Mouse (Mus musculus) liver, embryonic 14.5 days (tissue): ENCODE results near the gene Dctn2. TPM values are rescaled to one million over a fixed set of nuclear protein-coding genes. Genes with fewer than 3 reads are reported as not detected.
A peak's percentile ranks its signal among the peaks of the same experiment; 100 is the strongest.

Experiments
- ATAC-seq: fragments of 200-750 bp; cut with Nextera tagmentation; 2 replicates; pipeline ENCODE4 v1.8.0; 2017; ENCODE audit warnings: moderate number of reproducible peaks, mild to moderate bottlenecking, moderate library complexity; ENCODE audit not compliant: insufficient read depth
- DNase-seq, 3 experiments: peaks; one replicate each; pipeline ENCODE4 v3.0.0-alpha.2; 2012 to 2013; ENCODE audit warnings: low read depth in 3 of 3, low spot score in 3 of 3
- H3K27ac ChIP-seq: fragments of 300-500 bp; sonication (generic); 2 replicates; pipeline ENCODE4 v1.5.1; 2014; ENCODE audit warnings: moderate library complexity, mild to moderate bottlenecking, control low read depth, inconsistent platforms
- H3K27me3 ChIP-seq: fragments of 300-500 bp; sonication (generic); 2 replicates; pipeline ENCODE4 v1.6.1; 2014; ENCODE audit warnings: mild to moderate bottlenecking, low read length, moderate library complexity; ENCODE audit not compliant: control insufficient read depth, insufficient read depth
- H3K36me3 ChIP-seq: fragments of 300-500 bp; sonication (generic); replicated peaks from 2 replicates; pipeline ENCODE4 v1.6.1; 2014; ENCODE audit warnings: low read depth; ENCODE audit not compliant: control insufficient read depth, insufficient read depth
- H3K4me1 ChIP-seq, 2 experiments: fragments of 200-500 bp in 1 of 2; fragments of 300-500 bp in 1 of 2; sonication (generic) in 1 of 2; replicated peaks; 2 replicates each; pipeline ENCODE4 v1.6.1; 2012 to 2014; ENCODE audit warnings: antibody characterized with exemption in 1 of 2, inconsistent platforms in 1 of 2, low read length in 1 of 2; ENCODE audit not compliant: control insufficient read depth in 2 of 2, insufficient read depth in 2 of 2
- H3K4me2 ChIP-seq: fragments of 300-500 bp; sonication (generic); 2 replicates; pipeline ENCODE4 v1.6.1; 2014; ENCODE audit warnings: low read depth, mild to moderate bottlenecking, control low read depth, moderate library complexity
- H3K4me3 ChIP-seq, 2 experiments: fragments of 200-500 bp in 1 of 2; fragments of 300-500 bp in 1 of 2; sonication (generic) in 1 of 2; 2 replicates each; pipeline ENCODE4 v1.5.1; 2012 to 2014; ENCODE audit warnings: low read depth in 2 of 2, low read length in 2 of 2, mild to moderate bottlenecking in 2 of 2, control low read depth in 1 of 2, inconsistent platforms in 1 of 2, moderate library complexity in 1 of 2; ENCODE audit not compliant: insufficient read depth in 1 of 2
- H3K9ac ChIP-seq: fragments of 300-500 bp; sonication (generic); replicated peaks from 2 replicates; pipeline ENCODE4 v1.6.1; 2014; ENCODE audit warnings: mild to moderate bottlenecking, control low read depth, moderate library complexity
- H3K9me3 ChIP-seq: fragments of 300-500 bp; sonication (generic); 2 replicates; pipeline ENCODE4 v1.6.1; 2016; ENCODE audit warnings: low read length, mixed read lengths; ENCODE audit not compliant: control insufficient read depth
- CTCF ChIP-seq: IDR thresholded peaks from 2 replicates; pipeline ENCODE4 v1.5.1; 2016; ENCODE audit warnings: antibody characterized with exemption, low read depth, control low read depth
- EP300 ChIP-seq: IDR thresholded peaks from 2 replicates; pipeline ENCODE4 v1.6.1; 2016; ENCODE audit warnings: antibody characterized with exemption, low read depth
- WGBS: fragments of 180-500 bp; shearing (Covaris S2); extraction: QIAGEN DNeasy Blood & Tissue Kit; methylation state at CpG from one replicate; pipeline ENCODE4 v1.1.7; 2014; ENCODE audit not compliant: insufficient replicate concordance; 5-methylcytosine and 5-hydroxymethylcytosine counted together
- polyA plus RNA-seq, 2 experiments: library from polyadenylated mRNA; depleted of rRNA in 1 of 2; stranded (reverse) in 1 of 2; unstranded in 1 of 2; fragments of >200 nt; fragmentation: Nextera tagmentation in 1 of 2; extraction: Ambion mirVana in 1 of 2; gene quantifications; 2 replicates each; pipeline versions ENCODE4 v1.2.1 to v1.2.3; 2012 to 2014

The Dctn2 gene
- polyA plus RNA-seq, 2 experiments, result 58.7 to 59.2 TPM

- Histone ChIP-seq H3K27ac (no peak overlapping the region), H3K4me2 (no peak overlapping the region), H3K4me3 (no peak overlapping the region), H3K9ac (no peak overlapping the region), H3K36me3 (no peaks in the 10 kb centered on the region), H3K4me1 (no peaks in the 10 kb centered on the region; a peak in 1 of 4 replicates), H3K9me3 (no peaks in the 10 kb centered on the region), H3K27me3 (no peaks in the 10 kb centered on the region; the same call in 1 of the 2 replicates)
- ATAC-seq (no peak), DNase-seq (no peak)
- WGBS, result 33% methylated on average over 10 of the region's 10 CpGs
- no peak for TF ChIP-seq CTCF
- TF ChIP-seq EP300, result no peak
Measured at GRCm38 (mm10) chr10:127225732-127226131, 40.4 kb upstream of the Dctn2 start.

- WGBS, result 53% methylated on average over 8 of the region's 8 CpGs
- DNase-seq, result no peak
Measured at GRCm38 (mm10) chr10:127226318-127226895, 39.8 kb upstream of the Dctn2 start.

GRCm38 (mm10) chr10:127227163-127227562 lies 39.0 kb upstream of the Dctn2 start:
- Histone ChIP-seq H3K27ac (no peak overlapping the region), H3K4me1 (no peaks in the 10 kb centered on the region; a peak in 1 of 4 replicates), H3K27me3 (no peaks in the 10 kb centered on the region; the same call in 1 of the 2 replicates), H3K9me3 (no peaks in the 10 kb centered on the region), H3K4me2 (no peak overlapping the region), H3K9ac (no peak overlapping the region), H3K4me3 (no peak overlapping the region), H3K36me3 (no peaks in the 10 kb centered on the region)
- TF ChIP-seq EP300 (no peak), CTCF (no peak)
- ATAC-seq (no peak), DNase-seq (no peak)
- 53% methylated on average over 8 of the region's 8 CpGs for WGBS

More at GRCm38 (mm10) chr10:127226318-127226895, 39.8 kb upstream of the Dctn2 start:
- Histone ChIP-seq H3K4me3 (no peak overlapping the region), H3K27ac (no peak overlapping the region), H3K36me3 (no peaks in the 10 kb centered on the region), H3K4me1 (no peaks in the 10 kb centered on the region; a peak in 1 of 4 replicates), H3K9me3 (no peaks in the 10 kb centered on the region), H3K9ac (no peak overlapping the region), H3K4me2 (no peak overlapping the region), H3K27me3 (no peaks in the 10 kb centered on the region; the same call in 1 of the 2 replicates)
- ATAC-seq, result no peak
- TF ChIP-seq EP300, result no peak
- TF ChIP-seq CTCF, result peak; percentile 67

GRCm38 (mm10) chr10:127228897-127229296 lies 37.3 kb upstream of the Dctn2 start:
- Histone ChIP-seq H3K36me3 (no peaks in the 10 kb centered on the region), H3K4me3 (no peak overlapping the region), H3K9me3 (no peaks in the 10 kb centered on the region), H3K4me2 (no peak overlapping the region), H3K9ac (no peak overlapping the region), H3K27ac (no peak overlapping the region), H3K4me1 (no peaks in the 10 kb centered on the region; a peak in 1 of 4 replicates), H3K27me3 (no peaks in the 10 kb centered on the region; the same call in 1 of the 2 replicates)
- peak; percentile 67; the same call in 1 of the 2 replicates for ATAC-seq
- DNase-seq, result peak; percentile 50 to 64 (median 55)
- WGBS, result 21% methylated on average over 4 of the region's 4 CpGs
- TF ChIP-seq EP300 (no peak), CTCF (peak; percentile 85)

- no peak overlapping the region for H3K9ac ChIP-seq
- no peaks in the 10 kb centered on the region for H3K9me3 ChIP-seq
- H3K27me3 ChIP-seq, result no peaks in the 10 kb centered on the region; the same call in 1 of the 2 replicates
- 21% methylated on average over 12 of the region's 12 CpGs for WGBS
- H3K4me3 ChIP-seq, result no peak overlapping the region
- no peak overlapping the region for H3K4me2 ChIP-seq
- no peak for TF ChIP-seq CTCF
- no peak for TF ChIP-seq EP300
- no peaks in the 10 kb centered on the region for H3K4me1 ChIP-seq
- H3K27ac ChIP-seq, result no peak overlapping the region
- ATAC-seq, result peak; percentile 24; the same call in 1 of the 2 replicates
- no peak for DNase-seq
- H3K36me3 ChIP-seq, result no peaks in the 10 kb centered on the region
Measured at GRCm38 (mm10) chr10:127230693-127231092, 35.5 kb upstream of the Dctn2 start.
